Mouse (Mus musculus) stomach, embryonic 16.5 days (tissue): ENCODE data around the gene Noc3l. TPM values are rescaled to one million over a fixed set of nuclear protein-coding genes. Genes with fewer than 3 reads are reported as not detected.

ENCODE experiments used
- ATAC-seq: fragments of 200-750 bp; cut with Nextera tagmentation; 2 replicates; pipeline ENCODE4 v1.8.0; 2017; ENCODE audit warnings: moderate number of reproducible peaks, moderate TSS enrichment; ENCODE audit not compliant: insufficient read depth, low FRiP score
- H3K27ac ChIP-seq: fragments of 300-500 bp; sonication (generic); 2 replicates; pipeline ENCODE4 v1.5.1; 2014; ENCODE audit warnings: low read length
- H3K27me3 ChIP-seq: fragments of 300-500 bp; sonication (generic); 2 replicates; pipeline ENCODE4 v1.6.1; 2014; ENCODE audit warnings: low read length, control low read depth, mixed read lengths; ENCODE audit not compliant: control insufficient read depth, insufficient read depth
- H3K36me3 ChIP-seq: fragments of 300-500 bp; sonication (generic); 2 replicates; pipeline ENCODE4 v1.6.1; 2014; ENCODE audit warnings: low read length; ENCODE audit not compliant: control insufficient read depth, insufficient read depth
- H3K4me1 ChIP-seq: fragments of 300-500 bp; sonication (generic); 2 replicates; pipeline ENCODE4 v1.6.1; 2014; ENCODE audit warnings: low read length, control low read depth, mixed read lengths; ENCODE audit not compliant: control insufficient read depth, insufficient read depth
- H3K4me2 ChIP-seq: fragments of 300-500 bp; sonication (generic); 2 replicates; pipeline ENCODE4 v1.6.1; 2014; ENCODE audit warnings: low read depth, low read length, mixed read lengths
- H3K4me3 ChIP-seq: fragments of 300-500 bp; sonication (generic); replicated peaks from 2 replicates; pipeline ENCODE4 v1.5.1; 2014; ENCODE audit warnings: mild to moderate bottlenecking, low read length
- H3K9ac ChIP-seq: fragments of 300-500 bp; sonication (generic); 2 replicates; pipeline ENCODE4 v1.6.1; 2014; ENCODE audit warnings: low read length
- H3K9me3 ChIP-seq: fragments of 300-500 bp; sonication (generic); replicated peaks from 2 replicates; pipeline ENCODE4 v1.6.1; 2016; ENCODE audit warnings: low read length, control low read depth; ENCODE audit not compliant: control insufficient read depth
- WGBS: fragments of 180-500 bp; shearing (Covaris S2); extraction: QIAGEN DNeasy Blood & Tissue Kit; methylation state at CpG from one replicate; pipeline ENCODE4 v1.1.7; 2014; 5-methylcytosine and 5-hydroxymethylcytosine counted together
- polyA plus RNA-seq: library from polyadenylated mRNA; unstranded; fragments of >200 nt; fragmentation: Nextera tagmentation; extraction: Ambion mirVana; gene quantifications from 2 replicates; pipeline ENCODE4 v1.2.1, GENCODE M21; 2015

The Noc3l gene
- polyA plus RNA-seq, 1 experiment from 2014 or later: 7.1 TPM

GRCm38 (mm10) chr19:38778805-38779204 lies 40.2 kb downstream of the Noc3l start:
- ATAC-seq: no peak
- 47% methylated on average over 2 of the region's 2 CpGs for WGBS

GRCm38 (mm10) chr19:38775548-38775947 lies 43.5 kb downstream of the Noc3l start:
- ATAC-seq: no peak
- H3K4me1 ChIP-seq: 0 out of 2 replicates have a peak, but pooled peaks cover 3% of the 10 kb centered on the region
- H3K9me3 ChIP-seq: no peaks in the 10 kb centered on the region
- H3K36me3 ChIP-seq: no peaks in the 10 kb centered on the region
- no peaks in the 10 kb centered on the region for H3K27me3 ChIP-seq
- WGBS: 48% methylated on average over 4 of the region's 4 CpGs
- H3K4me3 ChIP-seq: no peak overlapping the region
- H3K27ac ChIP-seq: no peak overlapping the region
- H3K9ac ChIP-seq: no peak overlapping the region
- H3K4me2 ChIP-seq: no peak overlapping the region

More at GRCm38 (mm10) chr19:38778805-38779204, 40.2 kb downstream of the Noc3l start:
- Histone ChIP-seq H3K4me2 (no peak overlapping the region), H3K4me1 (no peaks in the 10 kb centered on the region), H3K27me3 (no peaks in the 10 kb centered on the region), H3K36me3 (no peaks in the 10 kb centered on the region), H3K9ac (no peak overlapping the region), H3K4me3 (no peak overlapping the region), H3K9me3 (no peaks in the 10 kb centered on the region), H3K27ac (no peak overlapping the region)

GRCm38 (mm10) chr19:38766306-38766705 lies 52.7 kb downstream of the Noc3l start:
- 53% methylated on average over 2 of the region's 2 CpGs for WGBS
- no peak overlapping the region for H3K4me2 ChIP-seq
- H3K4me1 ChIP-seq: no peaks in the 10 kb centered on the region
- no peak overlapping the region for H3K27ac ChIP-seq
- no peaks in the 10 kb centered on the region for H3K27me3 ChIP-seq
- no peaks in the 10 kb centered on the region for H3K36me3 ChIP-seq
- no peak overlapping the region for H3K9ac ChIP-seq
- no peak overlapping the region for H3K4me3 ChIP-seq
- no peak for ATAC-seq
- H3K9me3 ChIP-seq: no peaks in the 10 kb centered on the region

GRCm38 (mm10) chr19:38760441-38760840 lies 58.6 kb downstream of the Noc3l start:
- Histone ChIP-seq H3K27me3 (no peaks in the 10 kb centered on the region), H3K36me3 (no peaks in the 10 kb centered on the region), H3K4me1 (no peaks in the 10 kb centered on the region), H3K9ac (no peak overlapping the region), H3K9me3 (no peaks in the 10 kb centered on the region), H3K27ac (no peak overlapping the region), H3K4me3 (no peak overlapping the region), H3K4me2 (no peak overlapping the region)
- 62% methylated on average over 3 of the region's 3 CpGs for WGBS
- no peak for ATAC-seq

- Histone ChIP-seq H3K9me3 (no peaks in the 10 kb centered on the region), H3K36me3 (no peaks in the 10 kb centered on the region), H3K9ac (no peak overlapping the region), H3K4me1 (no peaks in the 10 kb centered on the region), H3K4me2 (no peak overlapping the region), H3K27ac (no peak overlapping the region), H3K4me3 (no peak overlapping the region), H3K27me3 (no peaks in the 10 kb centered on the region)
- WGBS: 58% methylated on average over 7 of the region's 7 CpGs
- no peak for ATAC-seq
These were observed 60.2 kb downstream of the Noc3l start for GRCm38 (mm10) chr19:38758685-38759472.

GRCm38 (mm10) chr19:38758056-38758455 lies 61.0 kb downstream of the Noc3l start:
- no peaks in the 10 kb centered on the region for H3K9me3 ChIP-seq

GRCm38 (mm10) chr19:38757161-38757560 lies 61.9 kb downstream of the Noc3l start:
- H3K27me3 ChIP-seq: no peaks in the 10 kb centered on the region
- 74% methylated on average over 3 of the region's 3 CpGs for WGBS
- H3K4me2 ChIP-seq: no peak overlapping the region
- H3K4me3 ChIP-seq: no peak overlapping the region
- no peaks in the 10 kb centered on the region for H3K9me3 ChIP-seq
- no peak for ATAC-seq
- no peaks in the 10 kb centered on the region for H3K36me3 ChIP-seq
- no peaks in the 10 kb centered on the region for H3K4me1 ChIP-seq
- H3K27ac ChIP-seq: no peak overlapping the region
- H3K9ac ChIP-seq: no peak overlapping the region

More at GRCm38 (mm10) chr19:38758056-38758455, 61.0 kb downstream of the Noc3l start:
- Histone ChIP-seq H3K4me3 (no peak overlapping the region), H3K36me3 (no peaks in the 10 kb centered on the region), H3K4me2 (no peak overlapping the region), H3K4me1 (no peaks in the 10 kb centered on the region), H3K27ac (no peak overlapping the region), H3K9ac (no peak overlapping the region), H3K27me3 (no peaks in the 10 kb centered on the region)
- WGBS: 61% methylated on average over 5 of the region's 5 CpGs
- ATAC-seq: no peak

GRCm38 (mm10) chr19:38750192-38750591 lies 68.8 kb downstream of the Noc3l start:
- Histone ChIP-seq H3K27ac (no peak overlapping the region), H3K4me3 (no peak overlapping the region), H3K4me2 (no peak overlapping the region), H3K9me3 (no peaks in the 10 kb centered on the region), H3K9ac (no peak overlapping the region), H3K27me3 (no peaks in the 10 kb centered on the region), H3K36me3 (no peaks in the 10 kb centered on the region), H3K4me1 (no peaks in the 10 kb centered on the region)
- WGBS: 51% methylated on average over 4 of the region's 4 CpGs
- ATAC-seq: no peak

GRCm38 (mm10) chr19:38746492-38747014 lies 72.5 kb downstream of the Noc3l start:
- WGBS: 57% methylated on average over 6 of the region's 6 CpGs
- Histone ChIP-seq H3K9me3 (no peaks in the 10 kb centered on the region), H3K27me3 (no peaks in the 10 kb centered on the region), H3K4me3 (no peak overlapping the region), H3K9ac (no peak overlapping the region), H3K4me2 (no peak overlapping the region), H3K36me3 (no peaks in the 10 kb centered on the region), H3K4me1 (no peaks in the 10 kb centered on the region), H3K27ac (no peak overlapping the region)
- ATAC-seq: no peak
